In the genomic region with DNA sequence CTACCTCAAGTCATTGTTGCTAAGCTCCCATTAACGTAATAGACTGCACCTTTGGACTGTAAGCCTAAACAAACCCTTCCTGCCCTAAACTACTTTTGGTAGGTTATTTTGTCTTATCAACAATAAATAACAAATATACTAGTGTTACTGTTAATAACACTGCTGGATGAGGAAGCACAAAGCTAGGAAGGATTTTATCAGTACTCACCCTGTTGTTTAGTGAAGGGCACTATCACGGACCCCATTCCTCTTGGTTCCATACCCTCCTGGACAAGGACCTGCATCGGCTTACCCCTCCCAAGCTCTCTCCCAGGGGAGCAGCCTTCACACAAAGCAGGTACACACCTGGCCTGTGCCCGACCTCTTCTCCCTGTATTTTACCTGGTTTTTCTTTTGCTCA, we compare ENCODE assay signal across 1 mouse cellular context.
TF ChIP-seq lines count a peak whose summit lies in the region.

No protein-coding gene starts in this region.

TF ChIP-seq in MEL, 35 proteins besides CTCF, POLR2A, EP300 and RAD21:
- TF ChIP-seq GATA1 (IDR thresholded peaks at IDR 0.05; ENCODE audit: low read depth, low read length) (peak; percentile 55; the same call in 1 of the 2 replicates), TCF12 (IDR thresholded peaks at IDR 0.05; ENCODE audit: low read depth, low read length) (peak; percentile 38; the same call in 1 of the 2 replicates), POLR2AphosphoS5 (IDR thresholded peaks at IDR 0.05; ENCODE audit: borderline replicate concordance, low read depth, low read length) (no peak), KAT2A (conservative IDR thresholded peaks at IDR 0.05; ENCODE audit: low read depth, low read length) (no peak)
